Mouse (Mus musculus) brain, embryonic 14.5 days (tissue): ENCODE measurements at regions not wholly inside any gene's neighbourhood (a gene's known extent, or its start where the extent isn't known, plus 50 kb on each side); places are given as distances from the start of the nearest gene placed in this dataset.

ENCODE experiments used
- CTCF ChIP-seq: fragments of 200-500 bp; IDR thresholded peaks from 2 replicates; pipeline ENCODE4 v1.5.1; 2012; ENCODE audit warnings: inconsistent platforms, mild to moderate bottlenecking, moderate library complexity, borderline replicate concordance; ENCODE audit not compliant: insufficient read depth, insufficient read length; ENCODE audit errors: extremely low read depth
- POLR2A ChIP-seq: fragments of 200-500 bp; IDR thresholded peaks from 2 replicates; pipeline ENCODE4 v1.6.1; 2012; ENCODE audit warnings: mild to moderate bottlenecking, inconsistent platforms, borderline replicate concordance; ENCODE audit not compliant: poor library complexity, insufficient read depth, insufficient read length, severe bottlenecking; ENCODE audit errors: extremely low read depth

DNA sequence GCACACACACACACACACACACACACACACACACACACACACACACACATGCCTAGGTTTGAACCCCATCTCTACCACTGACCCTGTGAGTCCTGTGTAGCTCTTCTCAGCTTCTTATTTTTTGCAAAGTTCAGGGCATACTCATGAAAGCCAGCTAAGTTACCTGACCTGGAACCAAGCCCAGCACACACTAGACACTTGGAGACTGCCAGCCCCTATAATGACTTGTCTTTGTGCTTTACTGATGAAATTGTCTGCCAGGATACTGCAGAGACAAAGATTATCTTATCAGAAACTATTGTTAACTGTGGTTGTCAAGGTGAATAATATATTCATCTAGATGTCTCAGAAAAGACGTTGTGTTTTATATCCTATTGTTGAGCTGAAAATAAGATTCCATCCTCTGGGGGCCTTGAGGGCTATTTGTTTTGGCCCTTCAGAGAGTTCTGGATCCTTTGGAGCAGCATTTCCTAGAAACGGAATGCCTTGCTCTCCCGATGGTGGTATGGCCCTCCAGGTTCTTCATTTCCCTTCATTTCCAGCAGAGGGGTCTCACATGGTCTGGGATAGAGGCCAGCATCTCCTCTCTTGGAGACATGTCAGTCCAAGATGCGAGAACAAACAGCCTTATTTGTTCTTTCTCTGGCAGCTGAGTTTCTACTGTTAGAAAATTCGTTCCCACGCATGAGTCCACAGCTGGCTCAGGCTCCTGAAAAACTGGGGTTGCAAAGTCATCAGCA is 402.6 kb downstream of the Tns1 start:
- no peak for TF ChIP-seq CTCF
- TF ChIP-seq POLR2A = no peak
